Mouse (Mus musculus): ENCODE results near the gene Tas1r3. TPM values are rescaled to one million over a fixed set of nuclear protein-coding genes. Genes with fewer than 3 reads are reported as not detected.
A peak's percentile ranks its signal among the peaks of the same experiment; 100 is the strongest.

Gene Tas1r3
- polyA plus RNA-seq, 1 experiment = 0.87 TPM

DNA sequence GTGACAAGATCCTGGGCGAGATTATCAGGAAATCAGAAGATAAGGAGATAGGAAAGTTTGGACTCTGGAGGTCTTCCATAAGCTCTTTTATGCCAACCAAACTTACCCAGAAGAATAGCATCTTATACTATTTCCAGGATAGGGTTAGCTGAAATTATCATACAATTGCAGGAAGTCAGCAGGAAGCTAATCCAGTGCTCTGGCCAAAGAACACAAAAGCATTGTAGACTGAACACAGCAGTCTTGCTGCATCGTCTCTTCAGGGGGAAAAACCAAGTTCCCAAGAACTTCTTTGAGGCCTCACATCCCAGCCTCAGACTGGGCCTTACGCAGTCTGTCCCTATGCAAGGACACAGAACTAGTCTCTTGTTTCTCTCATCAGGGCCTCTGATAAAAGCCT is 20.4 kb upstream of the Tas1r3 start:
- TF ChIP-seq POLR2A (IDR thresholded peaks at IDR 0.05; ENCODE audit: borderline replicate concordance, insufficient read depth, low read length) = no peak
- TF ChIP-seq CTCF (IDR thresholded peaks at IDR 0.05; ENCODE audit: borderline replicate concordance, insufficient read depth, low read depth, low read length) = no peak
- H3K4me3 ChIP-seq (replicated peaks; ENCODE audit: insufficient read depth, low read depth, low read length) = no peak overlapping the region
- H3K27ac ChIP-seq (ENCODE audit: insufficient read depth, low read length) = no peak overlapping the region
- no peaks in the 10 kb centered on the region for H3K4me1 ChIP-seq (ENCODE audit: control insufficient read depth, insufficient read depth, low read length)
- no peaks in the 10 kb centered on the region for H3K27me3 ChIP-seq (ENCODE audit: control insufficient read depth, insufficient read depth, low read length)
- DNase-seq = no peak
- 89% methylated on average over 3 of the region's 3 CpGs for WGBS

DNA sequence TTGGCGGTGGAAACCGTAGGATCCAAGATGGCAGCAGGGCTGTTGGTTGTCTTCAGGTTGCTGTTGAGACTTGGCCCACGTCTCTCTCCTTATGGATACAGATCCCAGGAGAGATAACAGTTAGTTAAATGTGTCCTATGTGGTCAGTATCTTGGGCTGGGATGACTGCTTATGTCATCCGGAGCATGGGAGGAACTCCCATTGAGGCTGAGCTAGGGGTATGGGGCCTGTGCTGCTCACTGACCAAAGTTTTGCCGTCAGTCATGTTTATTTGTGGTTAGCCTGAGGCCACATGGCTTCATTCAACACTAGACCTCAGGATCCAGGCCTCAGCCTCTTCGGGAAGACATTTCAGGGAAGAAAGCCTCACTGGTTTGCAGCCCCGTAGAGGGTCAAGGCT is 8.2 kb upstream of the Tas1r3 start:
- DNase-seq = peak in 1 of 2 experiments; percentile 0
- Histone ChIP-seq H3K27ac (ENCODE audit: insufficient read depth, low read length) (no peak overlapping the region), H3K4me3 (replicated peaks; ENCODE audit: insufficient read depth, low read depth, low read length) (no peak overlapping the region), H3K4me1 (ENCODE audit: control insufficient read depth, insufficient read depth, low read length) (peaks cover 12% of the 10 kb centered on the region), H3K27me3 (ENCODE audit: control insufficient read depth, insufficient read depth, low read length) (no peaks in the 10 kb centered on the region)
- no peak for TF ChIP-seq CTCF (IDR thresholded peaks at IDR 0.05; ENCODE audit: borderline replicate concordance, insufficient read depth, low read depth, low read length)
- TF ChIP-seq POLR2A (IDR thresholded peaks at IDR 0.05; ENCODE audit: borderline replicate concordance, insufficient read depth, low read length) = no peak
- WGBS = 94% methylated on average over 7 of the region's 7 CpGs

DNA sequence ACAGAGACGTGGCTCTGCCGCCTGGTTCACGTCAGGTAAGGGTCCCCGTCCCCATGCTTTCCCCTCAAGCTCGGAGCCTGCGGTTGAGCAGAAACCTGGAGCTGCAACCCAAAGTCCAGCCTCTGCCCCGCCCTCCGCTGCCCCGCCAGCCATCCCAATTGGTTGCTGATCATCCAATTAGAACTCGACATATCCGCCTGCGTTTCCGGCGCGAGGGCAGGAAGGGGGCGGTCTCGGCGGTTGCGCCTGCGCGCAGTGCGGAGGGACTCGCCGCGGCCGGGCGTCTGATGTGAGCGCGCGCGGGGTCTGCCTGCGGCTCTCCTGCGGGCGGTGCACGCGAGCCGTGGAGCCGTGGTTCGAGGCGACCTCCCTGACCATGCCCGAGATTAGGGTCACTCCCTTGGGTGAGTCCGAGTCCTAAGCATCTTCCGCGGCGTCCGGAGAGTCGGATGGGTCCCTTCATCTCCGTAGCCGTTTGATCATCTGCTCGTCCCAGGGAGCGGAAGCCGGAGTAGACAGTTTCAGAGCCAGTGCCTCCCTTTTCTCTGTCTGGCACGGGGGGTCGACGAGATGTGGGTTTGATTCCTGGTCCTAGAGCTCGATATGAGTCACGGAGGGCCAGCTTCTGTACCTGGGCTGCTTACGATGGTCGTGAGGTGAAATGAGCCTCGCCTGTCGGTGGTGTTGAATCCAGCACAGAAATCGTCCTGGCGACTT is 6.3 kb upstream of the Tas1r3 start, which contains the start of the genes Cptp and Ints11:
TSS of gene Cptp (minus strand) at position 124 of the 717 bp plus-strand sequence.
TSS of gene Ints11 (plus strand) at position 230 of the 717 bp plus-strand sequence.
- Histone ChIP-seq H3K27ac (ENCODE audit: insufficient read depth, low read length) (peak within 1 kb of the TSS; percentile 33), H3K27me3 (ENCODE audit: control insufficient read depth, insufficient read depth, low read length) (no peaks in the 10 kb centered on the region), H3K4me1 (ENCODE audit: control insufficient read depth, insufficient read depth, low read length) (peaks cover 12% of the 10 kb centered on the region), H3K4me3 (replicated peaks; ENCODE audit: insufficient read depth, low read depth, low read length) (peak within 1 kb of the TSS; percentile 82)
- TF ChIP-seq CTCF (IDR thresholded peaks at IDR 0.05; ENCODE audit: borderline replicate concordance, insufficient read depth, low read depth, low read length) (no peak), POLR2A (IDR thresholded peaks at IDR 0.05; ENCODE audit: borderline replicate concordance, insufficient read depth, low read length) (peak; percentile 86)
- WGBS = under 1% methylated on average over 63 of the region's 63 CpGs
- DNase-seq = peak; percentile 96 to 97

DNA sequence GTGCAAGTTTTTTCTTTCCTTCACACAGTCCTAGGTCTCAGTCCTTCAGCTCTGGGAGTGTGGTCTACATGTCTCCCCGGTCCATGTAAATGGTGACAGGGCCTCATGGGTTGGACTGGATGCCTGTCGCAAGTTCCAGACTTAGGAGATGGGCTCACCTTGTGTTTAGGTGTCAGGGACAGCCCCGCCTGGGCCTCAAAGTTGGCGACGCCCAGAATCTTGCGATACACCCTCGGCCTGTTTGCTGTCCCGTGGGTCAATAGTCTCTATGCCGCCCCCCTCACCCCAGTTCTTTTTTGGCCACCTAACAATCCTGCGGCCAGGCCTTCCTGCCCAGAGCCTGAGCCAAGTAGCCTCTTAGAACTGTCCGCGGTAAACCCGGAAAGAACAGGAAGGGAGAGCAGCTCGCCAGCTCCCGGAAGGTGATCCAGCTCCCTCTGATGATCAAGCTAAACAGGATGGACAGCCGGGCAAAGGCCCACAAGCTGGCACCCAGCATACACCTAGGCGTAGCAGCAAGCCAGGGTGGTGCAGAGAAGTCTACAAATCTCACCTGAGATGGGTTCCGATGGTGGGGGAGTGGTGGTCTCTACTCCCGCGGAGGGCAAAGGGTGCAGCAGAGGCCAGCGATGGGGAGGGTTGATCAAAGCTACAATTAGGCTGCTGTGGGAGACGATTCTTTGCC is 5.6 kb upstream of the Tas1r3 start:
- H3K4me1 ChIP-seq (ENCODE audit: control insufficient read depth, insufficient read depth, low read length) = peaks cover 12% of the 10 kb centered on the region
- WGBS = 6% methylated on average over 22 of the region's 22 CpGs
- peak overlapping the region; percentile 82 for H3K4me3 ChIP-seq (replicated peaks; ENCODE audit: insufficient read depth, low read depth, low read length)
- no peak for DNase-seq
- no peaks in the 10 kb centered on the region for H3K27me3 ChIP-seq (ENCODE audit: control insufficient read depth, insufficient read depth, low read length)
- no peak for TF ChIP-seq POLR2A (IDR thresholded peaks at IDR 0.05; ENCODE audit: borderline replicate concordance, insufficient read depth, low read length)
- no peak for TF ChIP-seq CTCF (IDR thresholded peaks at IDR 0.05; ENCODE audit: borderline replicate concordance, insufficient read depth, low read depth, low read length)
- H3K27ac ChIP-seq (ENCODE audit: insufficient read depth, low read length) = peak overlapping the region; percentile 6; the same call in 1 of the 2 replicates

DNA sequence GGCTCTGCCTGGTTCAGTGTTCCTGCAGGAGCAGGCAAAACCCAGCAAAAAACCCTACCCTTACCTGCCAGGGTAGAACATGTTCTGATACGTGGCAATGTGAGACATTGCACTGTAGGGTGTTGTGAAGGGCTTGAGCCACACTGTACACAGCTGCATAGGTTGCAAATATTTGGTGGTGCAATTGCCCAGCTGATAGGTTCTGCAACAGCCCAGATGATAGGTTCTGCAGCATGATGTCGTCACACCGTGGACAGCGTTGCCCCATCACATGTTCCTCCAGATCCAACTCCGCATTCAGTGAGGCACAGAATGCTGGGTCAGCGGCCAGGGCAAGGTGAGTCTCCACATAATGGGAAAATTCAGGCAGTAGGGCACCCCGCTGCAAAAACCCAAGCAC is 1.4 kb downstream of the Tas1r3 start:
- H3K4me1 ChIP-seq (ENCODE audit: control insufficient read depth, insufficient read depth, low read length) = no peaks in the 10 kb centered on the region
- H3K4me3 ChIP-seq (replicated peaks; ENCODE audit: insufficient read depth, low read depth, low read length) = no peak overlapping the region
- WGBS = 86% methylated on average over 7 of the region's 7 CpGs
- no peak for DNase-seq
- no peak overlapping the region for H3K27ac ChIP-seq (ENCODE audit: insufficient read depth, low read length)
- H3K27me3 ChIP-seq (ENCODE audit: control insufficient read depth, insufficient read depth, low read length) = no peaks in the 10 kb centered on the region
- no peak for TF ChIP-seq CTCF (IDR thresholded peaks at IDR 0.05; ENCODE audit: borderline replicate concordance, insufficient read depth, low read depth, low read length)
- no peak for TF ChIP-seq POLR2A (IDR thresholded peaks at IDR 0.05; ENCODE audit: borderline replicate concordance, insufficient read depth, low read length)

DNA sequence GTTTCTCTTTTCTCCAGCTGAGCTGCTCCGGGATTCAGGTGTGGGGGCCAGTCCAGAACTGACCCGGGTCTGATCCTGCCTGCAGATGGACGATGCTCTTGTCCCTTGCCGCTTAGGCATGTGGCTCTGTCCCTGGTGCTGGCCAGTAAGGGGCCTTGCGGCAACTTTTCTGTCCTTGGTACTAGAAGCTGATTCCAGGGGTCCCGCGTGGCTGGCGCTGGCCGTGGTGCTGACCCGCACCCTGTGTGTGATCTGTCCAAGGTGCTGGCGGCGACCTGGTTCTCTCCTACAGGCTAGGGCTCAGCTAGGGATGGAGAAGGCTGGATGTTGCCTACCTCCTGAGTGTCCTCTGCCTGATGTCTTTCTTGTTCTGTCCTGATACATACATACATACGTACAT is 3.8 kb downstream of the Tas1r3 start:
- H3K4me1 ChIP-seq (ENCODE audit: control insufficient read depth, insufficient read depth, low read length) = no peaks in the 10 kb centered on the region
- no peak overlapping the region for H3K27ac ChIP-seq (ENCODE audit: insufficient read depth, low read length)
- no peak for TF ChIP-seq POLR2A (IDR thresholded peaks at IDR 0.05; ENCODE audit: borderline replicate concordance, insufficient read depth, low read length)
- no peak for TF ChIP-seq CTCF (IDR thresholded peaks at IDR 0.05; ENCODE audit: borderline replicate concordance, insufficient read depth, low read depth, low read length)
- 42% methylated on average over 13 of the region's 13 CpGs for WGBS
- no peaks in the 10 kb centered on the region for H3K27me3 ChIP-seq (ENCODE audit: control insufficient read depth, insufficient read depth, low read length)
- no peak overlapping the region for H3K4me3 ChIP-seq (replicated peaks; ENCODE audit: insufficient read depth, low read depth, low read length)
- DNase-seq = no peak

DNA sequence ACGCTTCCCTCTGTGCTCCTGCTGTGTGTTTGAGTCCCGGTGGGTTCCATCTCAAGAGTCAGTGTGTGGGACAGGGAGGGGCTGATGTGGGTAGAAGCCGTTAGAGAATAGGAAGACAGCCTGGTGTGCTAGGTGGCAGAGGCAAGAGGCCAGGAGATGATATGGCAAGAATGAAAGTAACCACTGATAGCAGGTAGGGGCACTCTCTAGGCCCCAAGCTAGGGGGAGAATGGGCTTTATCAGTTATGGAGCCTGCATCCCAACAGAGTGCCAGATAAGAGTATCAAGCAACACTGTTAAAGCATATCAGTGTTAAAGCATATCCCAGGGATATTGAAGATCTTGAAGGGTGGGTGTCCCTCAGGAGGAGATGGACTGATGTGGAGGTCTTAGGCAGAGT is 6.3 kb downstream of the Tas1r3 start:
- H3K27ac ChIP-seq (ENCODE audit: insufficient read depth, low read length) = no peak overlapping the region
- 68% methylated on average over 3 of the region's 3 CpGs for WGBS
- TF ChIP-seq POLR2A (IDR thresholded peaks at IDR 0.05; ENCODE audit: borderline replicate concordance, insufficient read depth, low read length) = no peak
- TF ChIP-seq CTCF (IDR thresholded peaks at IDR 0.05; ENCODE audit: borderline replicate concordance, insufficient read depth, low read depth, low read length) = no peak
- peak in 1 of 2 experiments; percentile 13 for DNase-seq
- H3K4me1 ChIP-seq (ENCODE audit: control insufficient read depth, insufficient read depth, low read length) = peaks cover 8% of the 10 kb centered on the region
- no peaks in the 10 kb centered on the region for H3K27me3 ChIP-seq (ENCODE audit: control insufficient read depth, insufficient read depth, low read length)
- H3K4me3 ChIP-seq (replicated peaks; ENCODE audit: insufficient read depth, low read depth, low read length) = no peak overlapping the region

Measured in cerebellum, adult 2 months (tissue).